Mouse (Mus musculus): ENCODE measurements at regions not wholly inside any gene's neighbourhood (a gene's known extent, or its start where the extent isn't known, plus 50 kb on each side); places are given as distances from the start of the nearest gene placed in this dataset.

- Histone ChIP-seq H3K36me3 (ENCODE audit: control insufficient read depth, insufficient read depth, low read length) (no peaks in the 10 kb centered on the region), H3K27me3 (replicated peaks; ENCODE audit: control insufficient read depth, insufficient read depth, low read length) (no peaks in the 10 kb centered on the region), H3K9me3 (ENCODE audit: control insufficient read depth, low read length) (no peaks in the 10 kb centered on the region), H3K27ac (ENCODE audit: low read depth, low read length) (no peak overlapping the region), H3K4me3 (ENCODE audit: low read length) (no peak overlapping the region), H3K9ac (ENCODE audit: low read depth, low read length) (no peak overlapping the region), H3K4me1 (ENCODE audit: control insufficient read depth, insufficient read depth, low read depth, low read length) (no peaks in the 10 kb centered on the region), H3K4me2 (ENCODE audit: low read length) (no peak overlapping the region)
- ATAC-seq, result no peak
- 89% methylated on average over 2 of the region's 2 CpGs for WGBS
These were observed 404.0 kb upstream of the Pom121l12 start for GRCm38 (mm10) chr11:14195081-14195480.

Data from hindbrain, embryonic 16.5 days (tissue).